Comparison of ENCODE assay signal across 15 mouse cellular contexts in the genomic region with DNA sequence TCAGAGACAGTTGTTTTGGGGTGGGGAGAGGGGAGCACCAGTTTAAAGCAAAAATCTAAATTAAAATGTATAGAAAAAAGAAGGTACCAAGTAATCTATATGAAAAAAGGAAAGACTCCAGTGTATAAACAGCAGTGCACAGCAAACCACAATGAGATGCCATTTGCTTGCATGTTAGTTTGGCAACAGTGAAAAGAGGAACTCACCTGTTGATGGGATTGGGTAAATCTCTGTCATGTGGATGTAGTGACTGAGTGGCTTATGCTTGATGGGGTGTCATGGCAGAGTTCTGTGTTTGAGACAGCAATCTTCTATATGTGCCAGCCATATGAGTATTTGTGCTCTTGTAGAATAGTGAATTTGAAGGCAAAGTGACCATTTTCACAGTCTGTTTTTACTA.
"Had no signal": no experiment of that assay in that cellular context is flagged by ENCODE, and none has a peak within 500 bp of the region (broad histone marks: within the 10 kb centered on the region; RNA-seq: fewer than 3 reads in every experiment).

No protein-coding gene starts in this region.

- H3K27ac ChIP-seq: kidney, postnatal 0 days; layer of hippocampus, adult 2 months; limb, embryonic 13.5 days; liver, embryonic 15.5 days; midbrain, embryonic 10.5 days; neural tube, embryonic 12.5 days; stomach, postnatal 0 days had no signal

- DNase-seq: kidney, adult 11 months; kidney, adult 9 months; kidney, postnatal 4 days; left cerebral cortex, postnatal 4 days; lung, embryonic 14.5 days; lung, postnatal 10 days; midbrain, embryonic 14.5 days; retina, postnatal 1 day had no signal

- H3K27me3 ChIP-seq: limb, embryonic 13.5 days; liver, embryonic 15.5 days; neural tube, embryonic 12.5 days had no signal

- H3K4me3 ChIP-seq: layer of hippocampus, adult 2 months; limb, embryonic 13.5 days; liver, embryonic 15.5 days; midbrain, embryonic 10.5 days; neural tube, embryonic 12.5 days had no signal

- H3K36me3 ChIP-seq: liver, embryonic 15.5 days; neural tube, embryonic 12.5 days had no signal

- H3K4me1 ChIP-seq: liver, embryonic 15.5 days; midbrain, embryonic 10.5 days; neural tube, embryonic 12.5 days had no signal
